Mouse (Mus musculus): ENCODE data around the gene Gm5134. TPM values are rescaled to one million over a fixed set of nuclear protein-coding genes. Genes with fewer than 3 reads are reported as not detected.

Gm5134 gene
- total and polyA plus RNA-seq, 3 experiments: 0.40 to 1.6 (median 1.0) TPM

- in situ Hi-C loops (cut with MboI; ENCODE audit: low pct_ligation_motif_present, low pct_unique_long_range_greater_than_20kb, low sequenced_read_pairs): no loop called here
- peak overlapping the region; percentile 75 for H3K4me2 ChIP-seq (ENCODE audit: insufficient read depth, low read depth, poor library complexity, severe bottlenecking)
These were observed 81.0 kb downstream of the Gm5134 start for GRCm38 (mm10) chr10:76035277-76035676.

GRCm38 (mm10) chr10:76036962-76037361 lies 82.6 kb downstream of the Gm5134 start:
- dilution Hi-C loops (cut with MboI; ENCODE audit: extremely low pct_ligation_motif_present, extremely low pct_unique_long_range_greater_than_20kb, low sequenced_read_pairs) (no loop called here), in situ Hi-C loops (cut with MboI; ENCODE audit: low pct_ligation_motif_present, low pct_unique_long_range_greater_than_20kb, low sequenced_read_pairs) (no loop called here)
- Histone ChIP-seq H3K27me3 (replicated peaks) (no peaks in the 10 kb centered on the region), H3K9ac (ENCODE audit: insufficient read depth, low read depth) (no peak overlapping the region), H3K79me2 (replicated peaks; ENCODE audit: control insufficient read depth, extremely low read depth, insufficient read depth, poor library complexity, severe bottlenecking) (peaks cover 74% of the 10 kb centered on the region), H3K4me3 (replicated peaks in 1 of 3; ENCODE audit: low read depth in 2 of 3, low read length in 2 of 3, poor library complexity in 1 of 3) (no peak overlapping the region), H3K4me2 (ENCODE audit: insufficient read depth, low read depth, poor library complexity, severe bottlenecking) (no peak overlapping the region), H3K36me3 (replicated peaks in 1 of 2; ENCODE audit: control insufficient read depth in 1 of 2, insufficient read depth in 1 of 2, low read length in 1 of 2) (peaks cover 38 to 65% of the 10 kb centered on the region in 2 experiments), H3K9me3 (replicated peaks; ENCODE audit: low read length) (no peaks in the 10 kb centered on the region), H3K4me1 (ENCODE audit: control insufficient read depth in 1 of 2, insufficient read depth in 2 of 2) (peaks cover 0 to 21% of the 10 kb centered on the region in 2 experiments; a peak in 2 of 4 replicates), H3K27ac (ENCODE audit: insufficient read depth, low read depth) (no peak overlapping the region)
- TF ChIP-seq E2F4 (IDR thresholded peaks at IDR 0.05; ENCODE audit: insufficient replicate concordance, low read depth, low read length) (no peak), IRF4 (IDR thresholded peaks at IDR 0.05; ENCODE audit: low read depth, low read length) (no peak), USF2 (conservative IDR thresholded peaks at IDR 0.05; ENCODE audit: low read depth, low read length) (no peak), JUND (conservative IDR thresholded peaks at IDR 0.05; ENCODE audit: low read depth, low read length) (no peak), KAT2A (IDR thresholded peaks at IDR 0.05; ENCODE audit: insufficient replicate concordance, low read length) (no peak), PAX5 (IDR thresholded peaks at IDR 0.05; ENCODE audit: low read length) (no peak), BHLHE40 (IDR thresholded peaks at IDR 0.05; ENCODE audit: low read depth, low read length) (no peak), ZC3H11A (IDR thresholded peaks at IDR 0.05; ENCODE audit: low read depth, low read length) (no peak), CHD2 (IDR thresholded peaks at IDR 0.05; ENCODE audit: low read length) (no peak), ELF1 (IDR thresholded peaks at IDR 0.05; ENCODE audit: low read depth, low read length) (no peak), GABPA (IDR thresholded peaks at IDR 0.05; ENCODE audit: insufficient replicate concordance, low read depth, low read length) (no peak)
- no peak for DNase-seq (ENCODE audit: extremely low read depth)

More at GRCm38 (mm10) chr10:76035277-76035676, 81.0 kb downstream of the Gm5134 start:
- H3K9me3 ChIP-seq (replicated peaks; ENCODE audit: low read length): no peaks in the 10 kb centered on the region
- peaks cover 28 to 53% of the 10 kb centered on the region in 2 experiments for H3K36me3 ChIP-seq (replicated peaks in 1 of 2; ENCODE audit: control insufficient read depth in 1 of 2, insufficient read depth in 1 of 2, low read length in 1 of 2)
- TF ChIP-seq POLR2A (IDR thresholded peaks at IDR 0.05; ENCODE audit: low read depth, low read length) (no peak), ETS1 (conservative IDR thresholded peaks at IDR 0.05; ENCODE audit: low read depth, low read length) (peak; percentile 58), SIN3A (IDR thresholded peaks at IDR 0.05; ENCODE audit: low read length) (peak; percentile 82), CHD1 (IDR thresholded peaks at IDR 0.05; ENCODE audit: low read depth, low read length) (no peak; the same call in 1 of the 2 replicates), RAD21 (IDR thresholded peaks at IDR 0.05; ENCODE audit: low read depth, low read length) (no peak; the same call in 1 of the 2 replicates), MYC (IDR thresholded peaks at IDR 0.05; ENCODE audit: low read depth, low read length) (0 out of 2 replicates have a peak, but pooled peaks have one; percentile 53), UBTF (IDR thresholded peaks at IDR 0.05; ENCODE audit: low read depth, low read length) (no peak), IRF4 (IDR thresholded peaks at IDR 0.05; ENCODE audit: low read depth, low read length) (peak; percentile 93), KAT2A (IDR thresholded peaks at IDR 0.05; ENCODE audit: insufficient replicate concordance, low read length) (0 out of 2 replicates have a peak, but pooled peaks have one; percentile 46), NELFE (IDR thresholded peaks at IDR 0.05; ENCODE audit: low read depth, low read length) (0 out of 2 replicates have a peak, but pooled peaks have one; percentile 33), ZMIZ1 (IDR thresholded peaks at IDR 0.05; ENCODE audit: low read depth, low read length) (peak; percentile 36; the same call in 1 of the 2 replicates), GABPA (IDR thresholded peaks at IDR 0.05; ENCODE audit: insufficient replicate concordance, low read depth, low read length) (no peak), TCF12 (IDR thresholded peaks at IDR 0.05; ENCODE audit: low read depth, low read length) (peak; percentile 78), JUN (IDR thresholded peaks at IDR 0.05; ENCODE audit: insufficient read depth, low read depth, low read length) (peak; percentile 80), MAFK (IDR thresholded peaks at IDR 0.05; ENCODE audit: insufficient replicate concordance, low read length) (peak; percentile 75), ZC3H11A (IDR thresholded peaks at IDR 0.05; ENCODE audit: low read depth, low read length) (no peak), ELF1 (IDR thresholded peaks at IDR 0.05; ENCODE audit: low read depth, low read length) (no peak), MXI1 (IDR thresholded peaks at IDR 0.05; ENCODE audit: low read depth, low read length) (peak; percentile 30; the same call in 1 of the 2 replicates), SMC3 (IDR thresholded peaks at IDR 0.05; ENCODE audit: low read depth, low read length) (peak; percentile 16), RCOR1 (conservative IDR thresholded peaks at IDR 0.05; ENCODE audit: low read depth, low read length) (peak; percentile 96), ZKSCAN1 (IDR thresholded peaks at IDR 0.05; ENCODE audit: borderline replicate concordance, low read depth, low read length) (no peak), USF2 (conservative IDR thresholded peaks at IDR 0.05; ENCODE audit: low read depth, low read length) (no peak), MAZ (IDR thresholded peaks at IDR 0.05; ENCODE audit: low read depth, low read length) (peak; percentile 84), TBP (conservative IDR thresholded peaks at IDR 0.05; ENCODE audit: low read depth, low read length) (no peak), ZNF384 (IDR thresholded peaks at IDR 0.05; ENCODE audit: low read depth, low read length) (peak; percentile 94), POLR2AphosphoS2 (IDR thresholded peaks at IDR 0.05; ENCODE audit: low read depth, low read length) (no peak), NRF1 (IDR thresholded peaks at IDR 0.05; ENCODE audit: low read depth, low read length) (0 out of 2 replicates have a peak, but pooled peaks have one; percentile 9), E2F4 (IDR thresholded peaks at IDR 0.05; ENCODE audit: insufficient replicate concordance, low read depth, low read length) (no peak), BHLHE40 (IDR thresholded peaks at IDR 0.05; ENCODE audit: low read depth, low read length) (peak; percentile 65), USF1 (IDR thresholded peaks at IDR 0.05; ENCODE audit: low read depth, low read length) (no peak), JUND (conservative IDR thresholded peaks at IDR 0.05; ENCODE audit: low read depth, low read length) (peak; percentile 90), CHD2 (IDR thresholded peaks at IDR 0.05; ENCODE audit: low read length) (peak; percentile 85), EP300 (IDR thresholded peaks at IDR 0.05; ENCODE audit: low read length) (peak; percentile 92), HCFC1 (IDR thresholded peaks at IDR 0.05; ENCODE audit: low read depth, low read length) (no peak), CTCF (conservative IDR thresholded peaks at IDR 0.05 in 1 of 2, IDR thresholded peaks at IDR 0.05 in 1 of 2; ENCODE audit: low read depth in 2 of 2, low read length in 2 of 2) (no peak), PAX5 (IDR thresholded peaks at IDR 0.05; ENCODE audit: low read length) (no peak), MAX (IDR thresholded peaks at IDR 0.05; ENCODE audit: low read length) (no peak), MEF2A (IDR thresholded peaks at IDR 0.05; ENCODE audit: borderline replicate concordance, low read depth, low read length) (peak; percentile 76)
- peak overlapping the region; percentile 27; the same call in 1 of the 2 replicates for H3K27ac ChIP-seq (ENCODE audit: insufficient read depth, low read depth)
- peaks cover 2 to 27% of the 10 kb centered on the region in 2 experiments; a peak in 2 of 4 replicates for H3K4me1 ChIP-seq (ENCODE audit: control insufficient read depth in 1 of 2, insufficient read depth in 2 of 2)
- H3K27me3 ChIP-seq (replicated peaks): no peaks in the 10 kb centered on the region
- H3K9ac ChIP-seq (ENCODE audit: insufficient read depth, low read depth): peak overlapping the region; percentile 35; the same call in 1 of the 2 replicates
- dilution Hi-C loops (cut with MboI; ENCODE audit: extremely low pct_ligation_motif_present, extremely low pct_unique_long_range_greater_than_20kb, low sequenced_read_pairs): no loop called here
- H3K79me2 ChIP-seq (replicated peaks; ENCODE audit: control insufficient read depth, extremely low read depth, insufficient read depth, poor library complexity, severe bottlenecking): peaks cover 69% of the 10 kb centered on the region
- DNase-seq (ENCODE audit: extremely low read depth): peak; percentile 21
- no peak overlapping the region for H3K4me3 ChIP-seq (replicated peaks in 1 of 3; ENCODE audit: low read depth in 2 of 3, low read length in 2 of 3, poor library complexity in 1 of 3)

All from CH12.LX (cell line).